Mouse (Mus musculus): ENCODE results near the gene BC004004.

- no peak for TF ChIP-seq CTCF (IDR thresholded peaks at IDR 0.05; ENCODE audit: borderline replicate concordance, insufficient read depth, low read depth, low read length)
- no peak for TF ChIP-seq POLR2A (IDR thresholded peaks at IDR 0.05; ENCODE audit: borderline replicate concordance, insufficient read depth, low read length)
Measured at GRCm38 (mm10) chr17:29312082-29312481, 43.5 kb downstream of the BC004004 start.

All from cerebellum, adult 2 months (tissue).